Comparison of ENCODE assay signal across 8 mouse cellular contexts in genomic region chr4:144404456-144405086, GRCm38 (mm10). TPM values are rescaled to one million over a fixed set of nuclear protein-coding genes. Genes with fewer than 3 reads are reported as not detected.
A peak's percentile ranks its signal among the peaks of the same experiment; 100 is the strongest.
DNase-seq lines count a peak whose midpoint lies in the region; ATAC-seq and TF ChIP-seq lines count a peak whose summit lies in the region.

No protein-coding gene starts in this region.

- peak; percentile 66 for DNase-seq in CH12.LX (ENCODE audit: extremely low read depth)
- peak; percentile 72 for DNase-seq in embryo, embryonic 11 days
- DNase-seq in hindbrain, embryonic 10.5 days (ENCODE audit: low spot score): peak; percentile 46
- DNase-seq in limb, embryonic 11.5 days (ENCODE audit: low spot score): peak; percentile 81
- no peak for DNase-seq in midbrain, embryonic 11.5 days (ENCODE audit: low spot score, missing footprints)
- peak; percentile 44 to 49 for DNase-seq in urinary bladder, postnatal 36 days (ENCODE audit: low spot score in 2 of 2)
- DNase-seq in cerebellum, postnatal 25 days: no peak
- DNase-seq in right cerebral cortex, adult 2 months (ENCODE audit: low spot score in 2 of 2): no peak

- peak; percentile 92 for ATAC-seq in limb, embryonic 11.5 days (ENCODE audit: insufficient number of reproducible peaks, low FRiP score, low TSS enrichment, low read depth)
- peak; percentile 73 for ATAC-seq in midbrain, embryonic 11.5 days (ENCODE audit: low FRiP score)

- H3K9me3 ChIP-seq in CH12.LX (replicated peaks; ENCODE audit: low read length): peaks cover 17% of the 10 kb centered on the region
- 0 out of 2 replicates have a peak, but pooled peaks cover 7% of the 10 kb centered on the region for H3K9me3 ChIP-seq in hindbrain, embryonic 10.5 days
- no peaks in the 10 kb centered on the region for H3K9me3 ChIP-seq in limb, embryonic 11.5 days (ENCODE audit: control insufficient read depth, low read length)
- H3K9me3 ChIP-seq in midbrain, embryonic 11.5 days (ENCODE audit: control insufficient read depth, low read length): no peaks in the 10 kb centered on the region; the same call in 1 of the 2 replicates

- dilution Hi-C loops in CH12.LX (cut with MboI; ENCODE audit: extremely low pct_ligation_motif_present, extremely low pct_unique_long_range_greater_than_20kb, low sequenced_read_pairs): no loop called here

- 12% methylated on average over 17 of the region's 17 CpGs for WGBS in hindbrain, embryonic 10.5 days
- WGBS in limb, embryonic 11.5 days: 5% methylated on average over 17 of the region's 17 CpGs
- WGBS in midbrain, embryonic 11.5 days: 10% methylated on average over 17 of the region's 17 CpGs

- no peaks in the 10 kb centered on the region for H3K27me3 ChIP-seq in CH12.LX (replicated peaks)
- H3K27me3 ChIP-seq in hindbrain, embryonic 10.5 days (ENCODE audit: insufficient read depth, poor library complexity, severe bottlenecking): no peaks in the 10 kb centered on the region
- no peaks in the 10 kb centered on the region for H3K27me3 ChIP-seq in limb, embryonic 11.5 days (ENCODE audit: control insufficient read depth, insufficient read depth, low read length)
- H3K27me3 ChIP-seq in midbrain, embryonic 11.5 days (ENCODE audit: control insufficient read depth, insufficient read depth, low read length): no peaks in the 10 kb centered on the region

- no peak for TF ChIP-seq CTCF in CH12.LX (conservative IDR thresholded peaks at IDR 0.05 in 1 of 2, IDR thresholded peaks at IDR 0.05 in 1 of 2; ENCODE audit: low read depth in 2 of 2, low read length in 2 of 2)

- H3K4me1 ChIP-seq in CH12.LX (ENCODE audit: control insufficient read depth in 1 of 2, insufficient read depth in 2 of 2): 0 out of 4 replicates have a peak, but pooled peaks cover 0 to 3% of the 10 kb centered on the region in 2 experiments
- H3K4me1 ChIP-seq in hindbrain, embryonic 10.5 days (replicated peaks): peaks cover 7% of the 10 kb centered on the region
- no peaks in the 10 kb centered on the region for H3K4me1 ChIP-seq in limb, embryonic 11.5 days (ENCODE audit: control insufficient read depth, insufficient read depth, low read length)
- H3K4me1 ChIP-seq in midbrain, embryonic 11.5 days (ENCODE audit: control insufficient read depth, insufficient read depth, low read length): no peaks in the 10 kb centered on the region

- TF ChIP-seq EP300 in CH12.LX (IDR thresholded peaks at IDR 0.05; ENCODE audit: low read length): no peak

- no peak overlapping the region for H3K9ac ChIP-seq in CH12.LX (ENCODE audit: insufficient read depth, low read depth)
- H3K9ac ChIP-seq in limb, embryonic 11.5 days (ENCODE audit: low read length): 0 out of 2 replicates have a peak overlapping the region, but pooled peaks have one; percentile 35
- no peak overlapping the region for H3K9ac ChIP-seq in midbrain, embryonic 11.5 days (ENCODE audit: low read length)

- no peak for TF ChIP-seq RAD21 in CH12.LX (IDR thresholded peaks at IDR 0.05; ENCODE audit: low read depth, low read length)

- H3K4me3 ChIP-seq in CH12.LX (replicated peaks in 1 of 3; ENCODE audit: low read depth in 2 of 3, low read length in 2 of 3, poor library complexity in 1 of 3): peak overlapping the region in 1 of 3 experiments; percentile 38
- peak overlapping the region; percentile 43 for H3K4me3 ChIP-seq in hindbrain, embryonic 10.5 days
- peak overlapping the region; percentile 25 for H3K4me3 ChIP-seq in limb, embryonic 11.5 days (ENCODE audit: low read depth, low read length)
- no peak overlapping the region for H3K4me3 ChIP-seq in midbrain, embryonic 11.5 days (ENCODE audit: low read depth, low read length)

- no peaks in the 10 kb centered on the region for H3K79me2 ChIP-seq in CH12.LX (replicated peaks; ENCODE audit: control insufficient read depth, extremely low read depth, insufficient read depth, poor library complexity, severe bottlenecking)

- H3K27ac ChIP-seq in CH12.LX (ENCODE audit: insufficient read depth, low read depth): no peak overlapping the region
- H3K27ac ChIP-seq in hindbrain, embryonic 10.5 days: peak overlapping the region; percentile 59; the same call in 1 of the 2 replicates
- peak overlapping the region; percentile 48; the same call in 1 of the 2 replicates for H3K27ac ChIP-seq in limb, embryonic 11.5 days (replicated peaks; ENCODE audit: low read depth, low read length)
- H3K27ac ChIP-seq in midbrain, embryonic 11.5 days (ENCODE audit: low read depth, low read length): no peak overlapping the region

- no peaks in the 10 kb centered on the region for H3K36me3 ChIP-seq in CH12.LX (replicated peaks in 1 of 2; ENCODE audit: control insufficient read depth in 1 of 2, insufficient read depth in 1 of 2, low read length in 1 of 2)
- H3K36me3 ChIP-seq in hindbrain, embryonic 10.5 days: no peaks in the 10 kb centered on the region
- no peaks in the 10 kb centered on the region for H3K36me3 ChIP-seq in limb, embryonic 11.5 days (ENCODE audit: control insufficient read depth, insufficient read depth, low read length)
- H3K36me3 ChIP-seq in midbrain, embryonic 11.5 days (ENCODE audit: control insufficient read depth, insufficient read depth, low read length): no peaks in the 10 kb centered on the region

- in situ Hi-C loops in CH12.LX (cut with MboI; ENCODE audit: low pct_ligation_motif_present, low pct_unique_long_range_greater_than_20kb, low sequenced_read_pairs): no loop called here

- no peak for TF ChIP-seq POLR2A in CH12.LX (IDR thresholded peaks at IDR 0.05; ENCODE audit: low read depth, low read length)

- no peak overlapping the region for H3K4me2 ChIP-seq in CH12.LX (ENCODE audit: insufficient read depth, low read depth, poor library complexity, severe bottlenecking)
- H3K4me2 ChIP-seq in limb, embryonic 11.5 days (ENCODE audit: low read depth, severe bottlenecking): peak overlapping the region; percentile 39; the same call in 1 of the 2 replicates
- H3K4me2 ChIP-seq in midbrain, embryonic 11.5 days: peak overlapping the region; percentile 0; the same call in 1 of the 2 replicates

TF ChIP-seq in CH12.LX, 34 proteins besides CTCF, POLR2A, EP300 and RAD21:
- no peak for TF ChIP-seq ZMIZ1 (IDR thresholded peaks at IDR 0.05; ENCODE audit: low read depth, low read length)
- TF ChIP-seq MEF2A (IDR thresholded peaks at IDR 0.05; ENCODE audit: borderline replicate concordance, low read depth, low read length): no peak
- TF ChIP-seq ELF1 (IDR thresholded peaks at IDR 0.05; ENCODE audit: low read depth, low read length): 0 out of 2 replicates have a peak, but pooled peaks have one; percentile 23
- no peak for TF ChIP-seq MAFK (IDR thresholded peaks at IDR 0.05; ENCODE audit: insufficient replicate concordance, low read length)
- no peak for TF ChIP-seq NRF1 (IDR thresholded peaks at IDR 0.05; ENCODE audit: low read depth, low read length)
- no peak for TF ChIP-seq SIN3A (IDR thresholded peaks at IDR 0.05; ENCODE audit: low read length)
- no peak for TF ChIP-seq JUND (conservative IDR thresholded peaks at IDR 0.05; ENCODE audit: low read depth, low read length)

RNA-seq across cellular contexts. Expression of gene Pramef12, which starts 3.7 kb away (rescaled TPM):
- 0.13 and 0.17 TPM in 2 replicates for total RNA-seq in CH12.LX (2012; rRNA removed)
- total RNA-seq in CH12.LX (2014; rRNA removed): 0.16 and 0.55 TPM in 2 replicates
- 0.23 and 0.46 TPM in 2 replicates for polyA plus RNA-seq in CH12.LX (2012; ENCODE audit: insufficient read length, low read depth)
- polyA plus RNA-seq in hindbrain, embryonic 10.5 days (2016; fragmentation: Nextera tagmentation; extraction: Ambion mirVana): not detected in 2 replicates
- polyA plus RNA-seq in limb, embryonic 11.5 days (2014; fragmentation: Nextera tagmentation; extraction: Ambion mirVana): 0.29 TPM in 1 of 2 replicates, not detected in the other
- polyA plus RNA-seq in midbrain, embryonic 11.5 days (2014; fragmentation: Nextera tagmentation; extraction: Ambion mirVana): not detected in 2 replicates

RNA-seq across cellular contexts. Expression of gene Pramef20, which starts 26.8 kb away (rescaled TPM):
- total RNA-seq in CH12.LX (2012; rRNA removed): not detected in 2 replicates
- total RNA-seq in CH12.LX (2014; rRNA removed): not detected in 2 replicates
- not detected in 2 replicates for polyA plus RNA-seq in CH12.LX (2012; ENCODE audit: insufficient read length, low read depth)
- polyA plus RNA-seq in hindbrain, embryonic 10.5 days (2016; fragmentation: Nextera tagmentation; extraction: Ambion mirVana): not detected in 2 replicates
- not detected in 2 replicates for polyA plus RNA-seq in limb, embryonic 11.5 days (2014; fragmentation: Nextera tagmentation; extraction: Ambion mirVana)
- polyA plus RNA-seq in midbrain, embryonic 11.5 days (2014; fragmentation: Nextera tagmentation; extraction: Ambion mirVana): not detected in 2 replicates

RNA-seq across cellular contexts. Expression of gene 1700012P22Rik, which starts 34.0 kb away (rescaled TPM):
- total RNA-seq in CH12.LX (2012; rRNA removed): not detected in 2 replicates
- not detected in 2 replicates for total RNA-seq in CH12.LX (2014; rRNA removed)
- polyA plus RNA-seq in CH12.LX (2012; ENCODE audit: insufficient read length, low read depth): not detected in 2 replicates
- polyA plus RNA-seq in hindbrain, embryonic 10.5 days (2016; fragmentation: Nextera tagmentation; extraction: Ambion mirVana): 0.16 and 0.47 TPM in 2 replicates
- polyA plus RNA-seq in limb, embryonic 11.5 days (2014; fragmentation: Nextera tagmentation; extraction: Ambion mirVana): not detected in 2 replicates
- not detected in 2 replicates for polyA plus RNA-seq in midbrain, embryonic 11.5 days (2014; fragmentation: Nextera tagmentation; extraction: Ambion mirVana)

RNA-seq across cellular contexts. Expression of gene Gm13119, which starts 46.8 kb away (rescaled TPM):
- total RNA-seq in CH12.LX (2012; rRNA removed): not detected in 2 replicates
- total RNA-seq in CH12.LX (2014; rRNA removed): not detected in 2 replicates
- not detected in 2 replicates for polyA plus RNA-seq in CH12.LX (2012; ENCODE audit: insufficient read length, low read depth)
- not detected in 2 replicates for polyA plus RNA-seq in hindbrain, embryonic 10.5 days (2016; fragmentation: Nextera tagmentation; extraction: Ambion mirVana)
- polyA plus RNA-seq in limb, embryonic 11.5 days (2014; fragmentation: Nextera tagmentation; extraction: Ambion mirVana): not detected in 2 replicates
- polyA plus RNA-seq in midbrain, embryonic 11.5 days (2014; fragmentation: Nextera tagmentation; extraction: Ambion mirVana): not detected in 2 replicates

RNA-seq across cellular contexts. Expression of gene Gm9944, which starts 48.5 kb away (rescaled TPM):
- total RNA-seq in CH12.LX (2012; rRNA removed) (not detected in 2 replicates), CH12.LX (2014; rRNA removed) (not detected in 2 replicates)
- not detected in 2 replicates for polyA plus RNA-seq in CH12.LX (2012; ENCODE audit: insufficient read length, low read depth)
- not detected in 2 replicates for polyA plus RNA-seq in hindbrain, embryonic 10.5 days (2016; fragmentation: Nextera tagmentation; extraction: Ambion mirVana)
- polyA plus RNA-seq in limb, embryonic 11.5 days (2014; fragmentation: Nextera tagmentation; extraction: Ambion mirVana): not detected in 2 replicates
- polyA plus RNA-seq in midbrain, embryonic 11.5 days (2014; fragmentation: Nextera tagmentation; extraction: Ambion mirVana): not detected in 2 replicates

Comparison
In these comparisons a context has a peak if more than half of its experiments do, and no peak if none do; other contexts are left out.
1. DNase-seq: peak in CH12.LX (single experiment), embryo, embryonic 11 days (single experiment), hindbrain, embryonic 10.5 days (single experiment), limb, embryonic 11.5 days (single experiment) and urinary bladder, postnatal 36 days (2 of 2); none in midbrain, embryonic 11.5 days (single experiment), cerebellum, postnatal 25 days (0 of 2) and right cerebral cortex, adult 2 months (0 of 2).
2. H3K27ac ChIP-seq: peak in hindbrain, embryonic 10.5 days (single experiment) and limb, embryonic 11.5 days (single experiment); none in CH12.LX (single experiment) and midbrain, embryonic 11.5 days (single experiment).